Mouse (Mus musculus) liver, adult 2 months (tissue): Measurements from ENCODE around the gene Pnmal1. TPM values are rescaled to one million over a fixed set of nuclear protein-coding genes. Genes with fewer than 3 reads are reported as not detected.

Experiments
- DNase-seq: peaks from one replicate; pipeline ENCODE4 v3.0.0-alpha.2; 2011; ENCODE audit warnings: low read depth, low spot score; ENCODE audit errors: extremely low read depth
- H3K27ac ChIP-seq: fragments of 200-500 bp; replicated peaks from 2 replicates; pipeline ENCODE4 v1.5.1; 2012; ENCODE audit warnings: low read depth, mild to moderate bottlenecking, control low read depth, inconsistent platforms, low read length; ENCODE audit not compliant: insufficient read depth
- H3K27me3 ChIP-seq: fragments of 200-500 bp; 2 replicates; pipeline ENCODE4 v1.6.1; 2012; ENCODE audit warnings: mild to moderate bottlenecking, moderate library complexity, low read length, inconsistent platforms; ENCODE audit not compliant: control insufficient read depth, insufficient read depth
- H3K36me3 ChIP-seq: fragments of 200-500 bp; 2 replicates; pipeline ENCODE4 v1.6.1; 2012; ENCODE audit warnings: low read length, inconsistent platforms; ENCODE audit not compliant: control insufficient read depth, insufficient read depth
- H3K4me1 ChIP-seq: fragments of 200-500 bp; 2 replicates; pipeline ENCODE4 v1.6.1; 2011; ENCODE audit warnings: low read length; ENCODE audit not compliant: control insufficient read depth, insufficient read depth
- H3K4me3 ChIP-seq: fragments of 200-500 bp; 2 replicates; pipeline ENCODE4 v1.5.1; 2011; ENCODE audit warnings: low read depth, mild to moderate bottlenecking, control low read depth, low read length, moderate library complexity; ENCODE audit not compliant: insufficient read depth
- H3K79me2 ChIP-seq: fragments of 200-500 bp; 2 replicates; pipeline ENCODE4 v1.6.1; 2012; ENCODE audit warnings: inconsistent platforms, mild to moderate bottlenecking, low read length, moderate library complexity; ENCODE audit not compliant: control insufficient read depth, insufficient read depth
- H3K9ac ChIP-seq: fragments of 200-500 bp; 2 replicates; pipeline ENCODE4 v1.6.1; 2012; ENCODE audit warnings: low read depth, mild to moderate bottlenecking, control low read depth, inconsistent platforms, low read length
- CTCF ChIP-seq: fragments of 200-500 bp; IDR thresholded peaks from 2 replicates; pipeline ENCODE4 v1.5.1; 2011; ENCODE audit warnings: low read depth, low read length, control low read depth
- POLR2A ChIP-seq: fragments of 200-500 bp; IDR thresholded peaks from 2 replicates; pipeline ENCODE4 v1.6.1; 2011; ENCODE audit warnings: low read length, control low read depth; ENCODE audit not compliant: insufficient read depth; ENCODE audit errors: extremely low read depth
- WGBS: fragments of 180-500 bp; shearing (Covaris S2); methylation state at CpG from one replicate; pipeline ENCODE4 v1.1.7; 2018; 5-methylcytosine and 5-hydroxymethylcytosine counted together
- polyA plus RNA-seq: library from polyadenylated mRNA; depleted of rRNA; stranded (reverse); fragments of >200 nt; gene quantifications from 2 replicates; pipeline ENCODE4 v1.2.3, GENCODE M21; 2012; rRNA removed
- total RNA-seq: library from RNA; depleted of rRNA; stranded (reverse); fragments of >200 nt; gene quantifications from 2 replicates; pipeline ENCODE4 v1.2.3, GENCODE M21; 2014; rRNA removed

The Pnmal1 gene
- total and polyA plus RNA-seq, 2 experiments: not detected

DNA sequence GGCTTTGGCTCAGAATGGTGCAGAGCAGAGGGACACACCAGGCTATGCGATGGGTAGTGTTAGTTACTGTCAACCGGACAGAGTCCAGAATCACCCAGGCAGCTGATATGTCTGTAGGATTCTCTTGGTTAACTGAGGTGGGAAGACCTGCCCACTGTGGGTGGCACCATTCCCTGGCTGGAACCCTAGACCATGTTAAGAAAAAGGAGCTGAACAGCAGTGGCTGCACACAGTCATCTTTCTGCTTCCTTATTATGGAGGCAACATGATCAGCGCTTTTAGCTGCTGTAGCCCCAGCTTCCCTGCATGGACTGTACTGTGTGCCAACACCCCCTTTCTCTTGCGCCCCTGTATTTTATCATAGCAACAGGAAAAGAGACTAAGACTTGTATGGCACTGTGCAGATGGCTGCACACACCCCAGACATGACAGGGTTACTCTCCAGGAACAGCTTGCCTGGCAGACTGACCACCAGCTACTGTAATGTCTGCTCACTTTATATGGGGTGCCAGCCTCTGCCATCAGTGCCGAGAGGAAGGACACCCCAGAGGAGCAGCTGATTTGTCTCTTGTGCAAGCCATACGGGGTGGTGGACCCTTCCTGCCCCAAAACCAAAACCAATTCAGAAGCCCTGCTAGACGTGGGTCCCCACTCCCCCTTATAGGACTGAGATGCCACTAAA is 52.6 kb downstream of the Pnmal1 start:
- DNase-seq: no peak
- Histone ChIP-seq H3K4me1 (peaks cover 10% of the 10 kb centered on the region), H3K4me3 (no peak overlapping the region), H3K36me3 (peaks cover 8% of the 10 kb centered on the region; the same call in 1 of the 2 replicates), H3K27ac (no peak overlapping the region), H3K27me3 (no peaks in the 10 kb centered on the region), H3K79me2 (peaks cover 10% of the 10 kb centered on the region; the same call in 1 of the 2 replicates), H3K9ac (no peak overlapping the region)
- 95% methylated on average over 7 of the region's 7 CpGs for WGBS
- no peak for TF ChIP-seq CTCF
- TF ChIP-seq POLR2A: no peak

Other genes starting within 250 kb of the Pnmal1 start
- not detected in 2 replicates for gene Ceacam9, start 237.8 kb upstream of the Pnmal1 start, total RNA-seq
- not detected in 2 replicates for gene Ceacam9, start 237.8 kb upstream of the Pnmal1 start, polyA plus RNA-seq
- 116 and 134 TPM in 2 replicates for gene Ap2s1, start 221.3 kb upstream of the Pnmal1 start, total RNA-seq
- 171 and 195 TPM in 2 replicates for gene Ap2s1, start 221.3 kb upstream of the Pnmal1 start, polyA plus RNA-seq
- gene Slc1a5, start 178.3 kb upstream of the Pnmal1 start, total RNA-seq: 1.8 and 3.4 TPM in 2 replicates
- 2.6 and 4.2 TPM in 2 replicates for gene Slc1a5, start 178.3 kb upstream of the Pnmal1 start, polyA plus RNA-seq
- 18.7 and 26.3 TPM in 2 replicates for gene Strn4, start 143.8 kb upstream of the Pnmal1 start, total RNA-seq
- gene Strn4, start 143.8 kb upstream of the Pnmal1 start, polyA plus RNA-seq: 39.5 and 52.7 TPM in 2 replicates
- gene Fkrp, start 142.9 kb upstream of the Pnmal1 start, total RNA-seq: 5.5 and 6.3 TPM in 2 replicates
- 14.3 and 15.3 TPM in 2 replicates for gene Fkrp, start 142.9 kb upstream of the Pnmal1 start, polyA plus RNA-seq
- gene Prkd2, start 116.8 kb upstream of the Pnmal1 start, total RNA-seq: 2.5 and 5.1 TPM in 2 replicates
- gene Prkd2, start 116.8 kb upstream of the Pnmal1 start, polyA plus RNA-seq: 7.8 and 11.7 TPM in 2 replicates
- under 0.01 and 0.20 TPM in 2 replicates for gene Dact3, start 84.4 kb upstream of the Pnmal1 start, total RNA-seq
- gene Dact3, start 84.4 kb upstream of the Pnmal1 start, polyA plus RNA-seq: 0.52 and 0.64 TPM in 2 replicates
- not detected in 2 replicates for gene Gng8, start 67.9 kb upstream of the Pnmal1 start, total RNA-seq
- gene Gng8, start 67.9 kb upstream of the Pnmal1 start, polyA plus RNA-seq: 0.25 and 0.26 TPM in 2 replicates
- gene Ptgir, start 53.2 kb upstream of the Pnmal1 start, total RNA-seq: 0.07 and 0.09 TPM in 2 replicates
- 0.09 and 0.33 TPM in 2 replicates for gene Ptgir, start 53.2 kb upstream of the Pnmal1 start, polyA plus RNA-seq
- 64.9 and 77.4 TPM in 2 replicates for gene Calm3, start 35.6 kb upstream of the Pnmal1 start, total RNA-seq
- 72.0 and 78.1 TPM in 2 replicates for gene Calm3, start 35.6 kb upstream of the Pnmal1 start, polyA plus RNA-seq
- under 0.01 and 0.07 TPM in 2 replicates for gene Pnmal2, start 15.0 kb upstream of the Pnmal1 start, total RNA-seq
- gene Pnmal2, start 15.0 kb upstream of the Pnmal1 start, polyA plus RNA-seq: 0.02 and 0.10 TPM in 2 replicates
- 0.07 TPM in 1 of 2 replicates, not detected in the other for gene Gm42372, start 23.4 kb downstream of the Pnmal1 start, total RNA-seq
- gene Gm42372, start 23.4 kb downstream of the Pnmal1 start, polyA plus RNA-seq: not detected in 2 replicates
- 0.40 and 0.46 TPM in 2 replicates for gene Ccdc8, start 33.0 kb downstream of the Pnmal1 start, total RNA-seq
- gene Ccdc8, start 33.0 kb downstream of the Pnmal1 start, polyA plus RNA-seq: 0.21 and 0.35 TPM in 2 replicates
- gene Ppp5c, start 68.2 kb downstream of the Pnmal1 start, total RNA-seq: 24.2 and 39.9 TPM in 2 replicates
- 93.2 and 112 TPM in 2 replicates for gene Ppp5c, start 68.2 kb downstream of the Pnmal1 start, polyA plus RNA-seq
- 0.07 and 0.09 TPM in 2 replicates for gene Hif3a, start 102.7 kb downstream of the Pnmal1 start, total RNA-seq
- 0.01 and 0.05 TPM in 2 replicates for gene Hif3a, start 102.7 kb downstream of the Pnmal1 start, polyA plus RNA-seq
- not detected in 2 replicates for gene Psg16, start 114.4 kb downstream of the Pnmal1 start, total RNA-seq
- gene Psg16, start 114.4 kb downstream of the Pnmal1 start, polyA plus RNA-seq: not detected in 2 replicates
- gene Ceacam3, start 190.6 kb downstream of the Pnmal1 start, total RNA-seq: not detected in 2 replicates
- gene Ceacam3, start 190.6 kb downstream of the Pnmal1 start, polyA plus RNA-seq: not detected in 2 replicates
- not detected in 2 replicates for gene Psg29, start 243.8 kb downstream of the Pnmal1 start, total RNA-seq
- not detected in 2 replicates for gene Psg29, start 243.8 kb downstream of the Pnmal1 start, polyA plus RNA-seq